Mouse (Mus musculus): ENCODE results near the gene Gm10799. TPM values are rescaled to one million over a fixed set of nuclear protein-coding genes. Genes with fewer than 3 reads are reported as not detected.

Gene Gm10799
- polyA plus RNA-seq, 1 experiment from 2014 or later, result not detected

DNA sequence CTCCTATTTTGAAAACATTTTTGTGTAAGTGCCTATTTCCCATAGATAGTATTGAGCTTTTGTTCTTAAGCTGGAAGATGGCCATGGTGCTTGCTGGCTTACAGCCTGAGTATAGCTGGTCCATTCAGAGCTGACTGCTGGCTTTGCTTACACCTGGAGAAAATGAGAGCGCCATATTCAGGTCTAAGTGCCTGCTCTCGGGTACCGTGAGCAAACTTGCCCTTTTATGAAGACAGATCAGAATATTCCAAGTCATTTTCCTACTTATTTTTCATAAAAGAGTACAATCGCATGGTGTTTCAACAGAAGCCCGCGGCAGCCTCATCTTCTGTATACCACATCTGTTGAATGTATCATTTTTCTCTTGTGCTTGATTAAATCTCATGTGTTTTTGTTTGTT, 7.4 kb downstream of the Gm10799 start:
- Histone ChIP-seq H3K27ac (no peak overlapping the region), H3K27me3 (no peaks in the 10 kb centered on the region), H3K9me3 (replicated peaks) (no peaks in the 10 kb centered on the region), H3K9ac (no peak overlapping the region), H3K4me3 (no peak overlapping the region), H3K36me3 (ENCODE audit: poor library complexity, severe bottlenecking) (peaks cover 25% of the 10 kb centered on the region), H3K4me2 (no peak overlapping the region), H3K4me1 (no peaks in the 10 kb centered on the region)
- WGBS, result 95% methylated on average over 6 of the region's 6 CpGs
- ATAC-seq, result no peak

DNA sequence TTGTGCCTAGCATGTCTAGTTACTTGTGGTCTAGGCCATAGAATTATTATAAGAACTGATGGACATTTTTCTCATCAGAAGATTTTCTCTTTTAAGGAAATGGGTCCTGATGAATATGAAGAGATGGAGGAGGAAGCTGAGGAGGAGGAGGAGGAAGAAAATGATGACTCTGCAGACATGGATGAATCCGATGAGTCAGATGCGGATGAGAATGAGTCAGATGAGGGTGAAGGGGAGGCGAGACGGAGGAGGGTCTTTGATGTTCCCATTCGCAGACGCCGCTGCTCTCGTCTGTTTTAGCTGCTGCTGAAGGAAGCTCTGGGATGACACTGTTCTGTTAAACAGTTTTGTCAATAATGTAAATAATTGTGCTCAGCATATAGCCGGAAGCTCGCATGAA, 8.6 kb downstream of the Gm10799 start:
- Histone ChIP-seq H3K9ac (no peak overlapping the region), H3K27me3 (no peaks in the 10 kb centered on the region), H3K36me3 (ENCODE audit: poor library complexity, severe bottlenecking) (peaks cover 33% of the 10 kb centered on the region), H3K27ac (no peak overlapping the region), H3K4me2 (no peak overlapping the region), H3K9me3 (replicated peaks) (no peaks in the 10 kb centered on the region), H3K4me3 (no peak overlapping the region), H3K4me1 (no peaks in the 10 kb centered on the region)
- 91% methylated on average over 10 of the region's 10 CpGs for WGBS
- ATAC-seq, result no peak

DNA sequence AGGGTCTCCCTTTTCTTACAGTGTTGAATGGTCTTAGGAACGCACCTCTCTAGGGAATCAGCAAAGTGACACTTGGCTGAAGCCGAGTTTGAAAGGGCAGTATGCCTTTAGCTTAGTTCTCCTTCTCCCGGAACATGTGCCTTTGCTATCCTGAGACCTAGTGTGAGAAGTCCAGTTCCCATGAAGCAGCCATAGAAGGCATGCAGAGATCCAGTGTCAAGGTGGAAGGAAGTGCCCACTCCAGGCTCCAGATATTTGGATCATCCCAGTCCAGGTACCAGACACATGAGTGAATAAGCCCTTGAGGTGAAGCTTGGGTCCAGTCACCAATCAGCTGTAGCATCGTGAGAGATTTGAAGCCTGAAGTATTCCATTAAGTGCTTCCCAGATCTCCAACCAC, 9.4 kb downstream of the Gm10799 start:
- Histone ChIP-seq H3K9ac (no peak overlapping the region), H3K4me2 (no peak overlapping the region), H3K9me3 (replicated peaks) (no peaks in the 10 kb centered on the region), H3K4me1 (no peaks in the 10 kb centered on the region), H3K36me3 (ENCODE audit: poor library complexity, severe bottlenecking) (peaks cover 41% of the 10 kb centered on the region), H3K27ac (no peak overlapping the region), H3K4me3 (no peak overlapping the region), H3K27me3 (no peaks in the 10 kb centered on the region)
- ATAC-seq, result no peak
- 93% methylated on average over 4 of the region's 4 CpGs for WGBS

DNA sequence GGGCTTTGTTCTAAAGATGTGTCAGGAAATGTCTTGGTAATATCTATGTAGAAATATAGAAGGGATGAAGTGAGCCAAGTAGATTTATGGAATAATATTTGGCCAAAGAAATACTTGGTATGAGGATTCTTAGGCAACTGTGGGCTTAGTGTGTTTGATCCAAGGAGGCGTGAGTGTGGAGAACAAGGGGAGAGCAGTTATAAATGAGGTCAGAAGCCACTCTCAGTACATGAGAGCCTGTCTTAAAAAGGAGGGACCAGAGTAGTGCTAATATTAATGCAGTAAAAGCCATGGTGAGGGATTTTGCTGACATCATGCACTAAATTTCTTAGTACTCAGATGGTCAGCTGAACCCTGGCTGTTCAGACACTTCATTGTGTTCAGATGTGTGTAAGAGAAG, 10.0 kb downstream of the Gm10799 start:
- no peak for ATAC-seq
- H3K4me2 ChIP-seq, result no peak overlapping the region
- H3K27me3 ChIP-seq, result no peaks in the 10 kb centered on the region
- no peaks in the 10 kb centered on the region for H3K4me1 ChIP-seq
- WGBS, result 94% methylated on average over 1 of the region's 1 CpGs
- no peak overlapping the region for H3K27ac ChIP-seq
- H3K36me3 ChIP-seq (ENCODE audit: poor library complexity, severe bottlenecking), result peaks cover 47% of the 10 kb centered on the region
- H3K9me3 ChIP-seq (replicated peaks), result no peaks in the 10 kb centered on the region
- H3K9ac ChIP-seq, result no peak overlapping the region
- H3K4me3 ChIP-seq, result no peak overlapping the region

DNA sequence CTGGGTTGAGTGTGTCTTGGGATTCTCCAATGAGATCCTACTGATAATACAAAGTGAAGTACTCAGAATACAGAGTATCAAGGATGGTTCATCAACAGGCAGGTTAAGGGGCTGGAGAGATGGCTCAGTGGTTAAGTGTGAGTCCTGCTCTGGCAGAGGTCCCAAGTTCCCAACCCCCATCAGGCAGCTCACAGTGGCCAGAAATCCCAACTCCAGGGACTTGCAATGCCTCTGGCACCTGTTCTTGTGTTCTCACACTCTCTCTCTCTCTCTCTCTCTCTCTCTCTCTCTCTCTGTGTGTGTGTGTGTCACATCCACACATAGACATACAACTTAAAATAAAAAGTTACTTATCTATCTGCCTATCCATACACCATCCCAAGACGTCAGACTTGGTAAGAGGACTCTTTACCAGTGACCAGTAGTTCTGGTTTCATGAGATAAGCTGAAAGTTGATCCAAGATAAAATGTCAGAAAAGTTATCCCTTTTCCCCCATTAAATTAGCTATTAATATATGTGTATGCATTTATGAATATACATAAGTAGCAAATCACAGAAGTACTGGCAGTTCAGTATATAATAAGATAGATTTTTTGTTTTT, 23.8 kb downstream of the Gm10799 start:
- no peak overlapping the region for H3K9ac ChIP-seq
- no peak overlapping the region for H3K27ac ChIP-seq
- no peak overlapping the region for H3K4me3 ChIP-seq
- H3K36me3 ChIP-seq (ENCODE audit: poor library complexity, severe bottlenecking), result peaks cover 39% of the 10 kb centered on the region
- no peaks in the 10 kb centered on the region for H3K4me1 ChIP-seq
- WGBS, result 95% methylated on average over 1 of the region's 1 CpGs
- H3K27me3 ChIP-seq, result no peaks in the 10 kb centered on the region
- ATAC-seq, result no peak
- no peak overlapping the region for H3K4me2 ChIP-seq
- no peaks in the 10 kb centered on the region for H3K9me3 ChIP-seq (replicated peaks)

DNA sequence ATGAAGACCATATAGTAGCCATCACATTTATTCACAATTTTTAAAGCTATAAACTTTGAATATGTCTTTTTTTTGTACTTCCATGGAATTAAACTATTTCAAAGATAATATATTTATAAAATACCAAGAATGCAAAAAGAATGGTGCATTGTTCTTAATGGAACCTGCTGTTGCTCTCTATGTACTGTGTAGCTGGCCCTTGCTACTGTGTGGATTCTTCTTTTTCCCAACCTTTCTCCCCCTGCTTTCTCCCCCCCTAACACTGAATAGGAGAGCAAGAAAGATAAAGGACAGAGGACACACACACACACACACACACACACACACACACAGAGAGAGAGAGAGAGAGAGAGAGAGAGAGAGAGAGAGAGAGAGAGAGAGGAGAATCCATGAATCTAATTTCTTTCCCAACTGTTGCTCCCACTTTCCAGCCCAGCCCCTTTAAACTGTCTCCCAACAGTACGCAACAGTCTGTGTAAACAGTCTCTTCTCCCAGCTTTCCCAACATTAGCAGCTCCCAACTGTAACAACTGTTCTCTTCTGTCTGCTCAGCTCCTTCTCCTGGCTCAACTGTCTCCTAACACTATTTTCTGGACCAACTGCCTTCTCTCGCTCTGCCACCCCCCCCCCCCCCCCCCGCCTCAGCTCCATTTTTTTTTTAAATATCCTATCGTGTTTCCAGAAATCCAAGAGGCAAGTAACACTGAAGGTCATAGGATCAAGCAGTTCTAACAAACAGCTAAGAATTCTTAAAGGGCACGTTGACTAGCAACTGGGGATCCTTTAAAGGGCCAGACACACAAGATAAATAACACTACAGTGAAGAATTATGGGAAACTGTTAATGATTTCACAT, 24.5 kb downstream of the Gm10799 start:
- no peak for ATAC-seq
- Histone ChIP-seq H3K4me3 (no peak overlapping the region), H3K36me3 (ENCODE audit: poor library complexity, severe bottlenecking) (peaks cover 44% of the 10 kb centered on the region), H3K4me1 (no peaks in the 10 kb centered on the region), H3K9me3 (replicated peaks) (no peaks in the 10 kb centered on the region), H3K27ac (no peak overlapping the region), H3K9ac (no peak overlapping the region), H3K27me3 (no peaks in the 10 kb centered on the region), H3K4me2 (no peak overlapping the region)
- 54% methylated on average over 5 of the region's 5 CpGs for WGBS

DNA sequence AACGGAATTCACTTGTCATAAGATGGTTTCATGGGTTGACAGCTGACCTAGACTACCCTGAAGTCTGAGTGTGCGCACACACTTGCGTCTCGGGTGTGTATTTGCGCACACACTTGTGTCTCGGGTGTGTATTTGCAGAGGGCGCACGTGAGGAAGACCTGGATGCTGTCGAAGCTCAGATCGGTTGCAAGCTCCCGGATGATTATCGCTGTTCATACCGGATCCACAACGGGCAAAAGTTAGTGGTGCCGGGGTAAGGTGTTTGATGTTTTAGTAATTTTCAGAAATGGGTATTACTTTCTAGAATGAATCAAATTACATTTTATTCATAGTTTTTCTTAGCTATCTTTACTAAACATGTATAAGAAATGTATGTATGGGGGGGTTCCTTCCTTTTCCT, 25.6 kb downstream of the Gm10799 start:
- H3K36me3 ChIP-seq (ENCODE audit: poor library complexity, severe bottlenecking), result peaks cover 38% of the 10 kb centered on the region
- no peaks in the 10 kb centered on the region for H3K9me3 ChIP-seq (replicated peaks)
- no peak for ATAC-seq
- H3K9ac ChIP-seq, result no peak overlapping the region
- no peak overlapping the region for H3K4me2 ChIP-seq
- no peaks in the 10 kb centered on the region for H3K4me1 ChIP-seq
- no peak overlapping the region for H3K4me3 ChIP-seq
- no peaks in the 10 kb centered on the region for H3K27me3 ChIP-seq
- WGBS, result 96% methylated on average over 15 of the region's 15 CpGs
- no peak overlapping the region for H3K27ac ChIP-seq

DNA sequence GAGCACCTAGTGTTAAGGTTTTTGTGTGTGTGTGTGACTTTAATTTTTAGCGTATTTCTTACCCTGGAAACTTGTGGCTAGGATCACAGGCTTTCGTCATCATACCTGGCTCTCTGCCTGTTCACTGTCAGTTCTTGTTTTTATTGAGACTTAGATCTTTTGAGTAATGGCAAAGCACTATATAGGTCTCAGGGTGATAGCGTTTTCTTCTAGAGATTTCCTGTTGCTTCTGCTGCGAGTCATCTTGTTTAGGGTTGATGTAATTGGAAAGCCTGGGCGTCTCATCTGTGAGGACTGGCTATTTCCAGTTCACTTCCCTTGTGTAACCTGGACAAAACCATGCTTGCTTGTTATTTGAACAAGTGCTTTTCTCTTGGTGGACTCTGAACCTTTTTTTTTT, 26.7 kb downstream of the Gm10799 start:
- Histone ChIP-seq H3K36me3 (ENCODE audit: poor library complexity, severe bottlenecking) (peaks cover 47% of the 10 kb centered on the region), H3K27me3 (no peaks in the 10 kb centered on the region), H3K27ac (no peak overlapping the region), H3K4me2 (no peak overlapping the region), H3K4me3 (no peak overlapping the region), H3K9ac (no peak overlapping the region), H3K9me3 (replicated peaks) (no peaks in the 10 kb centered on the region), H3K4me1 (no peaks in the 10 kb centered on the region)
- no peak for ATAC-seq
- WGBS, result 77% methylated on average over 5 of the region's 5 CpGs

DNA sequence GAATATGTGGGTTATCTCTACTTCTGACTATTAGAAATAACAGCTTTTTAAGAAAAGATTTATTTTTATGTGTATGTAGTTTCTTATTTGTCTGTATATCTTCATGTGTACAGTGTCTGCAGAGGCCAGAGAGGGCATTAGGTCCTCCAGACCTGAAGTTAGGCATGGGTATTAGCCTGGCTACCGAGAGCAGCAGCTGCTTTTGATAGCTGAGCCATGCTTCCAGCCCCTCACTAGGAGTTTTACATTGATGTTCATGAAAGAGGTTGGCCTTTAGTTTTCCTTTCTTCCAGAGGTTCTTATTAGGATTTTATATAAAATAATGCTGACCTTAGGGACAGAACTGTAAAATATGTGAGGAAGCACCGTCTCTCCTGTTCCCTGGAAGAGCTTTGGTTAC, 30.1 kb downstream of the Gm10799 start:
- peaks cover 46% of the 10 kb centered on the region for H3K36me3 ChIP-seq (ENCODE audit: poor library complexity, severe bottlenecking)
- 80% methylated on average over 2 of the region's 2 CpGs for WGBS
- no peaks in the 10 kb centered on the region for H3K9me3 ChIP-seq (replicated peaks)
- H3K9ac ChIP-seq, result no peak overlapping the region
- no peak overlapping the region for H3K4me2 ChIP-seq
- no peak overlapping the region for H3K4me3 ChIP-seq
- no peak overlapping the region for H3K27ac ChIP-seq
- ATAC-seq, result no peak
- no peaks in the 10 kb centered on the region for H3K27me3 ChIP-seq
- no peaks in the 10 kb centered on the region for H3K4me1 ChIP-seq

DNA sequence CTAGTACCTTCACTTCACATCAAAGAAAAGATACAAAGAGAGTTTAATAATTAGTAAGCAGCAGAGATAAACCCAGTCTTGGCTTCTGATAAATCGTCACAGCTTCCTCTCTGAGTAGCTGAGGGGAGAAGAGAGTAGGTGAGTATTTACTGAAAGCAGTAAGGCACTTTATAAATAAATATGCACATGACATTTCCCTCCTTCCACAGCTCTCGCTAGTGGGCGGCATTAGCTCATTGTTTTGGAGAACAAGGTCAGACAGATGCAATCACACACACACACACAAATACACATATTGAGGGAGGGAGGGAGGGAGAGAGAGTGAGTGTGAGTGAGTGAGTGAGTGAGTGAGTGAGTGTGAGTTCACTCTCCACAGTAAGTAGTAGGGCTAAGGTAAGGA, 32.0 kb downstream of the Gm10799 start:
- no peak overlapping the region for H3K27ac ChIP-seq
- H3K9ac ChIP-seq, result no peak overlapping the region
- WGBS, result 55% methylated on average over 3 of the region's 3 CpGs
- H3K27me3 ChIP-seq, result no peaks in the 10 kb centered on the region
- no peak overlapping the region for H3K4me2 ChIP-seq
- H3K9me3 ChIP-seq (replicated peaks), result no peaks in the 10 kb centered on the region
- H3K4me1 ChIP-seq, result no peaks in the 10 kb centered on the region
- no peak overlapping the region for H3K4me3 ChIP-seq
- no peak for ATAC-seq
- peaks cover 47% of the 10 kb centered on the region for H3K36me3 ChIP-seq (ENCODE audit: poor library complexity, severe bottlenecking)

DNA sequence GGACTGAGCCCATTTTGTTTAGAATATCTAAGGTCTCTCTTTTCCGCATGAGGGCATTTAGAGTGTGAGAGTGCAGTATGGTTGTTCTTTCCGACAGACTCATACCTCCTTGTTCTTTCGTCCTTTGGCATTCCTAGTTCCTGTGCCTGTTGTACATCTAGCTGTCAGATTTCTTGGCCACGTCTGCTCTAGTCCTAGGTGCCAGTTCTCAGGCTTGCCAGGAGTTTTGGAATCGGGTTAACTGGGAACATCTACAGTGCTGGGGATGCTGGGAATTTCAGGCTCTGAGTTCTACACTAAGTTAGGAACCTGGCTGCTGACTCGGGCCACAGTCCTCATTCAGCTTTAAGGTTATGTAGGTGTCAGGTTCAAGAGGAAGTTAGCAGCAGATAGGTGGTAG, 32.8 kb downstream of the Gm10799 start:
- H3K9me3 ChIP-seq (replicated peaks), result no peaks in the 10 kb centered on the region
- H3K36me3 ChIP-seq (ENCODE audit: poor library complexity, severe bottlenecking), result peaks cover 45% of the 10 kb centered on the region
- H3K4me1 ChIP-seq, result 0 out of 2 replicates have a peak, but pooled peaks cover 2% of the 10 kb centered on the region
- no peak for ATAC-seq
- no peak overlapping the region for H3K9ac ChIP-seq
- H3K4me2 ChIP-seq, result no peak overlapping the region
- H3K27ac ChIP-seq, result no peak overlapping the region
- 83% methylated on average over 6 of the region's 6 CpGs for WGBS
- no peak overlapping the region for H3K4me3 ChIP-seq
- H3K27me3 ChIP-seq, result no peaks in the 10 kb centered on the region

DNA sequence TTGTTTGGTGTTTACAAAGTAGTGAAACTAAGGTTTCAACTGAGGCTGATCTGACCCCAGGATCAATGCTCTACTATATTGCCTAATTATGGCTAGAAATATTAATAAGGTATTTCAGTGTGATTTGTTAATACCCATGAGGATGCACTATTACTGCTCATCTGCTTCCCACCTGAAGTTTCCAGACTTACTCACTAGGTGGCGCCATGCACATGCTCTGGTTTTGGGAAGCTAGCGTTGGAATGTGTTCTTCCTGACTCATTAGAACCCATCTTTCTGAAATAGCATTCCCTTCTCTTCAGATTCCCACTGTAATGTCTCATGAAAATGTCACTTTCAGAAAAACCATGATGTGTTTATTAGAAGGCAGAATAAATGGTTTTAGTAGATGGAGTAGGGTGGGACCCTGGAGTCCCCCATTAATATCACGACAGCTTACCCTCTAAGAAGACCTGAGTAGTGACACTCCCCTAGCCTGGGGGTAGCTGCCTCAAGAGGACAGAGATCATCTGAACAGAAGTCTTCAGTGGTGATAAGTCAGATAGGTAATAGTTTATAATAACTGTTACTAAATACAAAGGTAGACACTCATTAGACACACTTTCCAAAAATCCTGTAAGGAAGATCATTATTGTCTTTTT, 33.4 kb downstream of the Gm10799 start:
- Histone ChIP-seq H3K4me2 (no peak overlapping the region), H3K4me3 (no peak overlapping the region), H3K9me3 (replicated peaks) (no peaks in the 10 kb centered on the region), H3K36me3 (ENCODE audit: poor library complexity, severe bottlenecking) (peaks cover 39% of the 10 kb centered on the region), H3K27ac (no peak overlapping the region), H3K27me3 (no peaks in the 10 kb centered on the region), H3K4me1 (peaks cover 7% of the 10 kb centered on the region; the same call in 1 of the 2 replicates), H3K9ac (no peak overlapping the region)
- peak; percentile 24; the same call in 1 of the 2 replicates for ATAC-seq
- WGBS, result 36% methylated on average over 3 of the region's 3 CpGs
